Mouse (Mus musculus): ENCODE data around the gene Mecom.

Mecom gene

DNA sequence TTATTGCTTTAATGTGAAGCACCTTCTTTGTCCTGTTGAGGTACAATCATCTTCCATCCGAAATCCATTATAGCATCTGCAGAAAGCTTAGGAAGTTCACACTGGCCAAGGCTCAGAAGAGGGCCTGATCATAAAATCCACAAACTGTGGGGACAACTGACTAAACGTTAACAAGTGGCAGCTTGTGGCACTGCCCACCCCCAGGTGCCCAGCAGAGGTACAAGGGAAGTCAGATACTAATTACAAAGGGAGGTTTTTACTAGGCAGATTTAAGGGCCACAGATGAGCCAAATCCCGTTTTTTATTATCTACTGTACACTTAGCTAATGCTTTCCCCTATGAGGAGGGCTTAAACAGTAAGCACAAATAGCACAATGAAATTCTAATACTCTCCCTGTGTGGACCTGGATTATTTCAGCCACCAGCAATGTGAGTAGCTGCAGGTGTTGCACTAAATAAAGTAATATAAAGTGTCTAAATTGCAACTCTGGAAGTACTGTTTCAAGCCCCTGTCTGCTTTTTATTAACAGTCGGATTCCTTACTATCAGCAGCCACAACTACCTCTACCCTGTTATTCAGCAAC, 443.2 kb downstream of the Mecom start:
- no peak for ATAC-seq (ENCODE audit: low TSS enrichment)

DNA sequence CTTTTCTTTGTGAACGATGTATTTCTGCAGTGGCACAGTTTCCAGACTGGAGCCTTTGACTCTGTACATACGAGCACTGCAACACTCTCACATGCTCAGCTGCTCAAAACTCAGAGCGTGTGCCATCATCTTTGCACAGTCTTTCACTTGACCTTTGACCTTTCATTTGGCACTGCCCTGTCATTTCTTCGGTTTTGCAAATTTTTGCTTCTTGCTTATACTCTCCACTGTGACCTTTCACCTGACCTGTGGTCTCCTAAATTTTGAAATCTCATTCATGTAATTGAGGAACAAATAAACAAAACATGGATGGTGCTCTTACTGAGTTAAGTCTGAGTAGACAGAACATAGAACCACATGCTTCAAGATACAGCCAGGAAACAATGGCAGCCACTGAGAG, 446.7 kb downstream of the Mecom start:
- ATAC-seq (ENCODE audit: low TSS enrichment), result no peak

DNA sequence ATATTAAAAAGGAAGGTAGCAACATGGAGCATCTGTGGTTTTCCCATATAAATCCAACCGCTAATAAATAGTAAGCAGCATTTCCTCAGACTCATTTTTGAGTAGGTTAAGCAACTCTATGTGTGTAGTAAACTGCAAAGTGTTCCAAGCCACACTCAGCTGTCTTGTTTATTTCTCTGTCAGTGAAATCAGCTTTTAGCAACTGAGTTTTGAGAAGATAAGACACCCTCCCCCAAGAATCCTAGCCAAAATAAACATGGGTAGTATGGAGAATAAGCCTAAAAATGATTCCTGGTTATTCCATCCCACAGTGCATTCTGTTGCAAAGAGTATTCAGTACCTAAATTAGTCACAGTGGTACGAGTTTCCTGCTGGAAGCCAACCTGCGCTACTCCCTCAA, 450.1 kb downstream of the Mecom start:
- ATAC-seq (ENCODE audit: low TSS enrichment), result no peak

DNA sequence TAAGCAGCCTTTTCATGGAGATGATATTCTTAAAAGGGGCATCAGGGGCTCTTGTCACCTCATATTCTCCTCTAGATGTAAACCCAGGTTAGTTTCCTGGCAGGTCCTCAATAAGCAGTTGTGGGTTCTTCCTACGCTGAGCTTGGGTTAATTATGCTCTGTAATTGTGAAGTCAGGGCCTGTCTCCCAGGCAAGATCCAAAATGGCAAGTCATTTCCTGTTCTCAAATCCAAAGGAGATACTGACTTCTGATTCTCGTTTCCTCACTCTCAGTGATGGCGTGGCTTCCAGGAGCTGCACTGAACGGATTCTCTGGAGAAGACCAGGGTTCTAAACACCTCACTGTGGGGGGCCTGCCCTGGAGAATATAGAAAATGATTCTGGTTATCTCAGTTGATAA, 450.7 kb downstream of the Mecom start:
- no peak for ATAC-seq (ENCODE audit: low TSS enrichment)

DNA sequence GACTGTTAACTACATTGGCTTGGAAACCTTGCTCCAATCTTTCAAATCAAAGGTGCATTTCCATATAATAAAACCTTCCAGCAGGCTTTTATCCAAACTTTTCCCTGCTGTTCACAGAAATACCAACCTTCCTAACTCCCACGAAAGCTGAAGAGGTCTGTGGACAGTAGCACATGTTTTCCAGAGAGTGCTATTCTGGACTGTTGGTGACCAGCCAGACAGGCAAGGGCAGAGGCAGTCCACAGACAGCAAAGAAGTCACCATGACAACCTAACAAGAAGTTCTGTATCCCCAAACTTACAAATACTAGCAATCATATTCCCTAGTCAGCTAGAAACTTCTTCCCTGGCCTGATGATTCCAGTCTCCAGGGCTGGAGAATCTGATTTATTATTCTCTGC, 454.8 kb downstream of the Mecom start:
- ATAC-seq (ENCODE audit: low TSS enrichment), result no peak

DNA sequence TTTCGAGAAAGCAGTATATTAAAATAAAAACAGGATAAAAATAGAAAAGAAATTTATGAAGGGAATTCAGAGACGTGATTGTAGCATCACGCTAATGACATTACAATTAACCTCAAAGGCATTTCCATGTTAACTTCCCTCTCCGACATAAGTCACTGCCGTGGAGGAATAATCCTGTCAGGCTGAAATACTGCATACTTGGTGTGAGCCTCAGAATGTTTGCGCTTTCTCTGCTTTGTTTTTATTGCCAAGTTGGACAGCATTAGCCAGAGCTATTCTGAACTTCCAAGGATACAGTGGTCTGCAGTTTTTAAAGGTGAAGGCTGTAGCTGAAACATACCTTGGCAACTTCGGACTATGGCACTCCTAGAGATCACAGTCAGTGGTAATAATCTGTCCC, 455.3 kb downstream of the Mecom start:
- no peak for ATAC-seq (ENCODE audit: low TSS enrichment)

DNA sequence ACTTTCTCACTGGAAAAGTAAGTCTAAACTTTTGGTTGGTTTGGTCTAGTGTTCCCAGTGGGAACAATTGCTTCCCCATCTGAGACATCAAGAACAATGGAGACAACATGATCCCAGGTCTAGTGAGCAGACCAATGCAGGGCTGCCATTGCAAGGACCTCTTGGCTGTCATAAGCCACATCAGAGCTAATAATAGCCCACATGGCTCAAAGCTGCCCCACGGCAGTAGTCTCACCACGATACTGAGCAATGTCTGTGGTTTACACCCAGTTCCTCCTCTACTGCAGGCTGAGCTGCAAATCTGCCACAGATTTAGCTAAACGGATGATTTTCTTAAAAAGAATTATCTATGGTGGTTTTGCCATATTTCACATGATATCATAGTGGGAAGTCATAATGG, 455.9 kb downstream of the Mecom start:
- no peak for ATAC-seq (ENCODE audit: low TSS enrichment)

DNA sequence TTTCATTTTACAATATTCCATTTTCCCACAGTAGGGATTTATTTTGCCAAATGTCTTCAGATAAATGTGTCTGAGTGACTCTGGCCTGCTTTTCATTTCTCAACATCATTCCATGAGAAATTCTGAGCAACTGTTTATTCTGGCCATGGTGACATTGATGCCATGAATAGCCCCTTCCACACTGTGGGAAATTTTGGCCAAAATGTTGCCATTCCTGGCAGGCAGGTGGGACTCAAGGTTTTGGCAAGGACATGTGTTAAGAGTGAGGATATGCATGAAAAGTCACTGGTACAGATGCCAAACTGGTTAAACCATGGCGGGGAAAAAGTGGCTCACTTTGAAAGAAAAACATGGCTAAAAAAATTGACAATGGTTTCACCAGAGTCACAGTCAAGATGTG, 456.4 kb downstream of the Mecom start:
- no peak for ATAC-seq (ENCODE audit: low TSS enrichment)

DNA sequence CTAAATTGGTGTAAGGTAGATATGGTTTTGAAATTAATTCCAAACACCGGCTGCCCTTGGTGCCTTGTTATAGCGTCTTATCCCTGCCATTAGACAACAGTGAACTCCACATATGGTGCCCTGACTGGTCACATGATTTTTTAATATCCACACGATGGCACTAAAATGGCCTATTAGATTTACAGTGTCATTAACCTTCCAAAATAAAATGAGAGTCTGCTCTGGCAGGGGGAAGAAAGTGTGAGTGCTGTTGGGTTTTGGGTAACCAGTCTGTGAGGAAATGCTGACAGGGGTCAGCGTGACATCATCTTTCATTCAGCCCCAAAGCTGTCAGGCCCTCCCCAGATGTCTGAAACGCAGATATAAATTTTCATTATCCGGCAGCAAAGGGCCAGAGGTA, 461.7 kb downstream of the Mecom start:
- no peak for ATAC-seq (ENCODE audit: low TSS enrichment)

DNA sequence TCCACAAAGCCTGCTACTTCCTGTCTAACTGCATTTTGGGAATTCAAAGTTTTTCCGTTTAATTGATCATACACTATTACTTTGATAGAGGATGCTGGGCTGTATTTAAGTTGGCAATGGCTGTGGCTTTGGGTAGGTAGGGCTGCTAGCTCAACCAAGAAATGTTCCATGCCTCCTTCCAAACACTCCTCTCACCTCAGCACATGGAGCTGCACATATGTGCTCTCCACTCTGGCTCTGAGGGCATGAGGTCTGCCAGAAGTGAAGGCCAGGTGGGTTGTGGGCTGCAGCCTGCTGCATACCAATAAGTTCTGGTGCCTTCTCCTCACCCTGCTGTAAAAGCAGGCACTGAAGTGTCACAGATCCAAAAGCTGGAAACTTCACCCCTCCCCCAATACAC, 464.0 kb downstream of the Mecom start:
- ATAC-seq (ENCODE audit: low TSS enrichment), result no peak

DNA sequence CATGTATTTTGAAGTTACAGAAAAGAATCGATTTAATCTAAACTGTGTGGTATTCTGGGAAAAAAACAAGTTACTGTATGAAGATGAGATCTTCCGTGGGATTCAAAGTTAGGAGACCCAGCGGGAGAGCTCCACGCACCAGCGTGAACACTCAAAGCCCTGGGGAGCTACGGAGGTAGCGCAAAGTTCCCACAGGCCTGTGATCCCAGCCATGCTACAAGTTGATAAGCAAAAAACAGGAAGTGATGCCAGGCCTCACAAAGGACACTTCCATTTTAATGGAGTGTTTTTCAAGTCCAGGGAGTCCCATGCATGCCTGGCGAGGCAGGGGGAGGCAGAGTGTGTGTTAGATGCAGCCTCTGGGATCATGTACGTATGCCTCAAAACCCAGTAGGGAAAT, 464.5 kb downstream of the Mecom start:
- ATAC-seq (ENCODE audit: low TSS enrichment), result no peak

DNA sequence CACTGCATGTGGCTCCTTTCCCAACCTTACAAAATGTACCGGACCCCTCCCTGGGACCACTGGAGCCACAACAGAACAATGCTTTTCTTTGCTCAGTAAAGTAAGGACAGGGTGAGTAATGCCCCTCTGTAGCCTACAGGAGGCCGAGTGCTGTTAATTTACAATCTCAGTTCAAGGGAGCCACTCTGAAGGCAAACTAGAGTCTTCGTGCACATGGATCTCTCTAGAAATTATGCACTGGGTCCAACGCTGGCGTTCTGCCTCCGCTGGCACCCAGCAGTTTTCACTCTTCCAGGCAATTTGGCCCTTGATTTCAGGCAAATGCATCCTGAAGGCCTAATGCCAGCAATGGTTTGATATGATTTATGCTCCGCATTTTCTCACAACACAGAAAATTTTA, 467.0 kb downstream of the Mecom start:
- no peak for ATAC-seq (ENCODE audit: low TSS enrichment)

DNA sequence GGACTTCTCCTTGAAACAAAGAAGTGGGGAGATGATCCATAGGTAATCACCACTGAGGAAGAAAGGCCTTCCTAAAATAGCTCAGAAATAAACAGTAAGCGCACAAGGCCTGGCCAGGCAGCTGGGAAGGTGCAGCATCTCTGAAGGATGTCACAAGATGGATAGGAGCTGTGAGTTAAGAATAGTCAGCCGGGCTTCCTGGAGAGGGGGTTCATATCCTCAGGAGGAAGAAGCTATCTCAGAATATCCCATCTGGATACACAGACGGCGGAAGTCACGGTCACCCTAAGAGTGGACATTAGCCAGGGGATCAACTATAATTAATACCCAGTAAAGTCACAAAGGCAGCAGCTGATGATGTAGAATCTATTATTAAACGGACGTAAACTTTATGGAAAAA, 471.3 kb downstream of the Mecom start:
- no peak for ATAC-seq (ENCODE audit: low TSS enrichment)

DNA sequence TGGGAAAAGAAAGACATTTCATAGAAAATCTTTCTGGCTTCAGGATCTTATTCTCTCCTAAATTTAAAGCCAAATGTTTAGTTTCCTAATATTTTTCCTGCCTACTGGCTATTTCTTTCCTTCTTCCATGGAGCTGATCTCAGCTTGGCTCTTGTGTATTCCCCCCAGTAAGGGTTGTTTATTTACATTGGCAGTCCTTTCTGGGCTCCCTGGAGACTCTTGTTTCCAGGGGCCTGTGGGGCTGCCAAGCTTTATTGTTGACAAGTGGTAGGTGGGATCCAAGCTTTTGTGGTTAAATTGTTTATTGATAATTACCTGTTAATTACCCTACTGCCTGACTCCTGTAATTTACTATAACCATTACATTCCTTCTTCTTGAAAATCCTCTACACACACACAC, 476.5 kb downstream of the Mecom start:
- no peak for ATAC-seq (ENCODE audit: low TSS enrichment)

DNA sequence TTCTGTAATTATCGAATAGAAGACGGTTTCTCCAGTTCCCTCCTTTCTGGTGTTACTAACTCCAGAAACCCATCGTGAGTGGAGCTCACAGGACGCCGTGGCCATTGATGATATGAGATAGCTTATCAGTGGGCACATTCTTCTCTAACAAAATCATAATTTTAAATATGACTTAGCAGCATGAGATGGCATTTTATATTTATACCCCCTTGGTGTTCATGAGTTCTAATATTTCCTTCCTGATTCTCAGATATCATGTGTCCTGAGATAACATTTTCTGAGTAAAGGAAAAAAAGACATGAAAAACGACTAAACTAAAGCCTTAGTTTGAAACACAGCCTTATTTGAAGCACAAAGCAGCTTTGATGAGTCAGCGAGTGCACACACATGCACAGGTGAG, 481.3 kb downstream of the Mecom start:
- ATAC-seq (ENCODE audit: low TSS enrichment), result no peak

DNA sequence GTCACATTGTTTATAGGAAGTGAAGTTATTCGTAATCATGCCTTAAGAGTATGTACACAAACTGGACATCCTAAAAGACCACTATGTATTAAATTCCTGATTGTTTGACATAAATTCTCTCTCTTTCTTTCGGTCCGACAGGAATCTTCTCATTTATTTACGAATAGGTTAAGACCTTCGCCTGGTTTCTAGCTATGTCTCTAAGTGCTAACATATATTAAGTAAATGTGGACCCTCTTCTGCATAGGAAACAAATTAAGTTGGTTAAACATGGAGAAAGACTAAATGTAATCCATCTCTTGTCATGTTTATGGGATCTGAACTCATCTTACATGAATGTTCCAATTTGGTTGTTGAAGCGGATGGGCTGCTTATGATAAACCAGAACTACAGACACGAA, 487.8 kb downstream of the Mecom start:
- ATAC-seq (ENCODE audit: low TSS enrichment), result no peak

DNA sequence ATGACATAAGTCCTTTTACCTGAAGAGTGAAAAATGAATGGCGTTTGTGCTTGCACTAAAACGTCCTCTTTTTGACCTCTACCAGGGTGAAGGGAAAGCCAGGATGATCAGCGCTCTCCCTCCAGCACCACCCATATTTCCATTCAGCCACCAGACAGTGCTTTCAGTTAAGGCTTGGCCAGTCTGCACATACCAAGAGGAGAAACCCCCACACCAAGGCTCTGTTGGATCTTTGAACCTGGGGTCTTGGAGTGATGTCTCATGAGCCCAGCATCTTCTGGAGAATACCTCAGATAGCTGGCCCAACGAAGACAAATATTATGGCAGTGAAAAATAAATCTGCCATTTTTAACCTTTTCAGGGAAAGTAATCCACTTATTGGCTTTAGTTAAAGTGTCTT, 488.2 kb downstream of the Mecom start:
- ATAC-seq (ENCODE audit: low TSS enrichment), result no peak

DNA sequence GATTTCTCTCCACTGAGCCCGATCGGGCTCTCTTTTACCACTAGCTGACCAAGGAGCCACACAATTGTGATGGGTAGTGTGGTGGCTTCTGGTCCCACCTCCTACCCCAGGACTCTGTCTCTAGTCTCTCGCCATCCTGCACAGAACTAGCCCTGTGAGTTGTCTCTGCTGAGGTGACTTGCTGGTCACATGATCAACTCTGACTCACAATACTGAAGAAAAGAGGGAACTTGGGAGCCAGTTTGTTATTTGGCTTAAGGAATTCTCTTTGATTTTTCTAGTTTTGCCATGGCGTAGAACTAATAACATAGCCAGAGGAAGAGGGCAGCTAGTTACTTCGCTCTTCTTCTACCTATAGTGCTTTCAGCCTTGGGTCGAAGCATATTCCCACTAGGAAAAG, 496.5 kb downstream of the Mecom start:
- ATAC-seq (ENCODE audit: low TSS enrichment), result no peak

DNA sequence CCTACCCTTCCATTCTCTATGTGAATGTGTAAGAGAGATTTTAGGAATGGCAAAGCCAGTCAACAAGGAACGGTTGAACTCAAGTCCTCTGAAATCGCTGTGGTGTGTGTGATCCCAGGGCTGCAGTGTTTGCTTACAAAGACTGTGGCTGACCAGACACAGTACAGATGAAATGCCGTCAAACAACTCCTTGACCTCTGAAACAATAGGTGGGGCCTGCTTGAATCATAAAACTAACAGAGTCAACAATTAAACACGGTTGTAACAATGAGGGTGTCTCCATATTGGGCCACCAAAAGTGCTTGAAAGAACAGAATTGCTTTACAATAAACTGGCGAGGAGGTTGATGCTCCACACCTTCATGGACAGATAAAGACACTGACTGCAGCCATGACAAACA, 497.0 kb downstream of the Mecom start:
- no peak for ATAC-seq (ENCODE audit: low TSS enrichment)

DNA sequence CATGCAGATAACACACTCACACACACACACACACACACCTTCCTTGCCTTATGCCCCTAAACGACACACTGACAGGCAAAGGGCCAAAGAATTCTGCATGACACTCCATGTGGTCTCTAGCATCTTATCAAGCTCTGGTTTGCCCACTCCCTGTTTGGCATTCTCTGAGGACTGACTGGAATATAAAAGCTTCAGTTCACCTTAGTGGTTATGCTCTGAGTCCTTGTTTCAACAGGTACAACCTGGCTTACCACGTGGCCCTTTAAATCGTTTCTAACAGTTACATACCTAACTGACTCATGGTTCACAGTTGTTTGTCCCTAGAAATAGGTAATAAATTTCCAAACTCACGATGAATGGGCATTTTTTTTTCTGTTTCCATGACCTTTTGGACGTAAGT, 499.0 kb downstream of the Mecom start:
- ATAC-seq (ENCODE audit: low TSS enrichment), result no peak

DNA sequence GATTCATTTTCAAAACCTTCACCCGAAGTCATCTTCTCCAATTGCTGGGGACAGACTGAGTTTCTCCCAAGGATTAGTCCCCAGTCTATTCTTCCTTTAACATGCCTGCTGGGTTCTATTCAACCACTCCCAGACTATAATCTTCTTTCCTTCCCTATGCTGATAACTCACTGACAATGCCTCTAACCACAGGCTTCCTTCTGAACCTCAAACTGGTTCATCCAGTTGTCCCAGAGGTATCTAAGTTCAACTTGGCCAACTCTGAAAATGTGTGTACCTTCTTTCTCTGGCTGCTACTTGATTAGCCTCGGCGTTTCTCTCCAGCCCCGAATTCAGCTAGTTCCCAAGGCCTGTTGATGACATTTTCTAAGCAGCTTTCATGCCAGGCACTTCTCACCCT, 499.7 kb downstream of the Mecom start:
- ATAC-seq (ENCODE audit: low TSS enrichment), result no peak

DNA sequence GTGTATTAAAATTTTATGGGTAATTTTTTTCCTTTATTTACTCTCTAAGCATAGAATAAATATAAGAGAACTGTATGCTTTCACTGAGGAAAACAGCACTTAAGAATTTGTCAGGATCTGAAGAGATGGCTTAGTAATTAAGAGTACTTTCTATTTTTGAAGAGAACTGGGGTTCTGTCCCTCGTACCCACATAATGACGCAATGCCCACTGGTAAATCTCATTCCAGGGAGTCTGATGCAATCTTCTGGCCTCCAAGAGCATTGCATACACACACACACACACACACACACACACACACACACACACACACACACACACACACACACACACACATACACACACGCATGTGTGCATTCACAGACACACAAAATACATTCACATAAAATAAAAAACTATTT, 504.3 kb downstream of the Mecom start:
- no peak for ATAC-seq (ENCODE audit: low TSS enrichment)

DNA sequence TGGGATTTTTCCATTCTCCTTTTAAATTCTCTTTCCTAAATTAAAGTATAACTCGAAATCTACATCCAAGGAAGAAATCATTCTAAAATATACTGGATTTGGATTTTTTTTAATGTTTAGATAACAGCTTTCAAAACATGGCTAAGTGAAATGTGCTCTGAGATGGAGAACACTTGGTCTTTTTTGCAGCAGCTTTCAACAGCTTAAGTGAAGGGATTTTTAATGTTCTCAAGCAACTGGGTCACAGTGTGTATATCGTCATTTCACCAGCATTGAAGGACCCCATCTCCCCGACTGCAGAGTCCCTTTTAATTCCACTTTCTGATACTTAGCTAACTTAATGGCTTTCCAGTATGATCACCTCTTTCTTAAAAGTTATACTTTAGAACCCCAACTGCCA, 509.3 kb downstream of the Mecom start:
- no peak for ATAC-seq (ENCODE audit: low TSS enrichment)

DNA sequence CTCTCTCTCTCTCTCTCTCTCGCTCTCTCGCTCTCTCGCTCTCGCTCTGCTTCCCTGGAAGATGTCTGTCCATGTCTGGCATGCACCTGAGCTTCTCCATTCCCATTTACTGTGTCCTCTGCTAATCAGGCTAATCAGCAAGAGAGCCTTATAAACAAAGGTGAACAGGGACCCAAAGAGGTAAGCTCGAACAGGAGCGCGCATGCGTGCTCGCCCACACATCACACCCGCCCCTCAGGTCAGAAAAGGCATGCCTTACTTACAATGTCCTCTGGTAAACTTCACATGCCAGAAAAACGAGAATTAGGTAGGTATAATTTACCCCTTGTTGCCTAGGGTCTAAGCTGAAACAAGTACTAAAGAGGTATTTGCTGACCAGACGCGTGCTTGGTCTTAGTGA, 527.8 kb downstream of the Mecom start:
- no peak for ATAC-seq (ENCODE audit: low TSS enrichment)

DNA sequence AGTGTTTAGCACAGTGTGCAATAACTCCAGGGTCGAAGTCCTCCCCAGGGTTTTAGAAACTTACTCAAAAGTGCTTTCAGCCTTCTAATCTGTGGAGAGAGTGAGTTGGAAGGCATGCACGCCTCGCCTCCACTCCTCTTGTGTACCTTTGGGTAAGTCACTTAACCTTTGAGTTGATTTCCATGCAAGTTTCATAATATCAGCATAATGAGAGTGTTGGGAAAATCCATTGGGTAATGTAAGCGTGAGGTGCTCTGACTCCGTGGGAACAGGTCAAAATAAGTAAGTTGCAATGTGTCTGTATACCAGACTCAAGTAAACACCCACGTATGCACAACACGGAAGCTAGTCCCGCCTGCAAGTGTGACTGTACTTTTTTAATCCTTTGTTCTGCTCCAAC, 528.4 kb downstream of the Mecom start:
- no peak for ATAC-seq (ENCODE audit: low TSS enrichment)
